Mouse (Mus musculus) heart, postnatal 10 days (tissue): Measurements from ENCODE around the gene Kcnj14. TPM values are rescaled to one million over a fixed set of nuclear protein-coding genes. Genes with fewer than 3 reads are reported as not detected.

Experiments used
- DNase-seq, 2 experiments: peaks; one replicate each; pipeline ENCODE4 v3.0.0; 2021
- intact Hi-C: fragments of 180-260 bp; cut with DNase I; formaldehyde crosslinking; loops from one replicate; pipeline ENCODE4 v1.15.1; 2025
- total RNA-seq, 2 experiments: library from RNA; stranded (reverse); gene quantifications; 2 replicates each; pipeline ENCODE4 v1.2.3; 2021

The Kcnj14 gene
- total RNA-seq, 2 experiments from 2014 or later = 0.69 to 0.74 TPM

- intact Hi-C loops = no loop called here
- no peak for DNase-seq
Observed at GRCm38 (mm10) chr7:45775237-45775636, 49.3 kb downstream of the Kcnj14 start.

GRCm38 (mm10) chr7:45771101-45771500, 53.5 kb downstream of the Kcnj14 start:
- DNase-seq = no peak
- intact Hi-C loops = no loop called here

- intact Hi-C loops = no loop called here
- DNase-seq = no peak
Observed at GRCm38 (mm10) chr7:45770427-45771082, 54.0 kb downstream of the Kcnj14 start.

GRCm38 (mm10) chr7:45767500-45767899, 57.1 kb downstream of the Kcnj14 start:
- intact Hi-C loops = no loop called here
- DNase-seq = no peak

GRCm38 (mm10) chr7:45766764-45767163, 57.8 kb downstream of the Kcnj14 start:
- intact Hi-C loops = no loop called here
- no peak for DNase-seq

Other genes starting within 250 kb of the Kcnj14 start
- not detected for gene Fgf21, start 209.3 kb downstream of the Kcnj14 start, total RNA-seq
- not detected for gene Fut1, start 207.5 kb downstream of the Kcnj14 start, total RNA-seq
- gene Izumo1, start 203.0 kb downstream of the Kcnj14 start, total RNA-seq = under 1 TPM; 0.22 to 0.65 TPM
- 10 to 100 TPM; 51.9 to 52.4 TPM for gene Rasip1, start 197.3 kb downstream of the Kcnj14 start, total RNA-seq
- gene Mamstr, start 184.8 kb downstream of the Kcnj14 start, total RNA-seq = 1 to 10 TPM; 7.5 to 8.5 TPM
- gene Fut2, start 158.4 kb downstream of the Kcnj14 start, total RNA-seq = under 1 TPM in 1 of 2 experiments, not detected in 1; 0.38 TPM
- gene Ntn5, start 140.8 kb downstream of the Kcnj14 start, total RNA-seq = under 1 TPM in 1 of 2 experiments, not detected in 1; 0.15 TPM
- under 1 TPM in 1 of 2 experiments, not detected in 1; 0.22 TPM for gene Sec1, start 130.4 kb downstream of the Kcnj14 start, total RNA-seq
- gene Car11, start 124.9 kb downstream of the Kcnj14 start, total RNA-seq = 1 to 10 TPM; 4.2 to 4.6 TPM
- 10 to 100 TPM; 22.7 to 29.8 TPM for gene Dbp, start 119.7 kb downstream of the Kcnj14 start, total RNA-seq
- 100 to 1,000 TPM; 698 to 700 TPM for gene Rpl18, start 109.3 kb downstream of the Kcnj14 start, total RNA-seq
- gene Sphk2, start 106.8 kb downstream of the Kcnj14 start, total RNA-seq = 10 to 100 TPM; 17.4 to 20.1 TPM
- under 1 TPM; 0.10 to 0.12 TPM for gene Fam83e, start 103.6 kb downstream of the Kcnj14 start, total RNA-seq
- not detected for gene Spaca4, start 99.0 kb downstream of the Kcnj14 start, total RNA-seq
- gene Lmtk3, start 41.0 kb downstream of the Kcnj14 start, total RNA-seq = under 1 TPM; 0.22 to 0.30 TPM
- not detected for gene Sult2b1, start 40.1 kb downstream of the Kcnj14 start, total RNA-seq
- gene Cyth2, start 10.2 kb downstream of the Kcnj14 start, total RNA-seq = 10 to 100 TPM; 91.1 to 95.1 TPM
- gene Grwd1, start 6.2 kb upstream of the Kcnj14 start, total RNA-seq = 10 to 100 TPM; 14.6 to 17.1 TPM
- gene Kdelr1, start 48.0 kb upstream of the Kcnj14 start, total RNA-seq = 100 to 1,000 TPM; 121 to 128 TPM
- gene Grin2d, start 53.6 kb upstream of the Kcnj14 start, total RNA-seq = under 1 TPM; 0.55 to 0.77 TPM
- gene Syngr4, start 71.9 kb upstream of the Kcnj14 start, total RNA-seq = under 1 TPM in 1 of 2 experiments, not detected in 1; 0.37 TPM
- 10 to 100 TPM; 56.8 to 58.7 TPM for gene Tmem143, start 72.2 kb upstream of the Kcnj14 start, total RNA-seq
- 10 to 100 TPM; 37.0 to 44.5 TPM for gene Emp3, start 96.6 kb upstream of the Kcnj14 start, total RNA-seq
- 1 to 10 TPM in 1 of 2 experiments, under 1 TPM in 1; 0.96 to 2.0 TPM for gene Ccdc114, start 99.3 kb upstream of the Kcnj14 start, total RNA-seq
- not detected for gene Abcc6, start 205.5 kb upstream of the Kcnj14 start, total RNA-seq
- gene Nomo1, start 208.9 kb upstream of the Kcnj14 start, total RNA-seq = 10 to 100 TPM; 67.2 to 68.2 TPM